Mouse (Mus musculus) CH12.LX (cell line): Measurements from ENCODE around the gene Fastkd5. TPM values are rescaled to one million over a fixed set of nuclear protein-coding genes. Genes with fewer than 3 reads are reported as not detected.

Experiments used
- DNase-seq: peaks from one replicate; pipeline ENCODE4 v3.0.0-alpha.2; 2013; ENCODE audit errors: extremely low read depth
- H3K27ac ChIP-seq: 2 replicates; pipeline ENCODE4 v1.5.1; 2012; ENCODE audit warnings: low read depth, mild to moderate bottlenecking, control low read depth, moderate library complexity; ENCODE audit not compliant: insufficient read depth
- H3K27me3 ChIP-seq: replicated peaks from 2 replicates; pipeline ENCODE3; 2012; ENCODE audit warnings: inconsistent platforms
- H3K36me3 ChIP-seq, 2 experiments: replicated peaks in 1 of 2; 2 replicates each; pipeline versions ENCODE3 to v1.6.1; 2012; ENCODE audit warnings: inconsistent platforms in 1 of 2, low read length in 1 of 2, mild to moderate bottlenecking in 1 of 2, mixed read lengths in 1 of 2, moderate library complexity in 1 of 2; ENCODE audit not compliant: control insufficient read depth in 1 of 2, insufficient read depth in 1 of 2
- H3K4me1 ChIP-seq, 2 experiments: 2 replicates each; pipeline ENCODE4 v1.6.1; 2012; ENCODE audit warnings: inconsistent platforms in 1 of 2, moderate library complexity in 1 of 2; ENCODE audit not compliant: insufficient read depth in 2 of 2, control insufficient read depth in 1 of 2
- H3K4me2 ChIP-seq: 2 replicates; pipeline ENCODE4 v1.6.1; 2012; ENCODE audit warnings: low read depth, mild to moderate bottlenecking, control low read depth; ENCODE audit not compliant: poor library complexity, insufficient read depth, severe bottlenecking
- H3K4me3 ChIP-seq, 3 experiments: fragments of 150-350 bp in 1 of 3; sonication (generic) in 1 of 3; replicated peaks in 1 of 3; 2 replicates each; pipeline versions ENCODE3 to v1.5.1; 2011 to 2012; ENCODE audit warnings: low read depth in 2 of 3, low read length in 2 of 3, mild to moderate bottlenecking in 2 of 3, moderate library complexity in 2 of 3, control low read depth in 1 of 3, improper control_type of control experiment in 1 of 3, inconsistent platforms in 1 of 3, mixed read lengths in 1 of 3; ENCODE audit not compliant: poor library complexity in 1 of 3
- H3K79me2 ChIP-seq: replicated peaks from 2 replicates; pipeline ENCODE4 v1.6.1; 2012; ENCODE audit warnings: mild to moderate bottlenecking, moderate library complexity; ENCODE audit not compliant: control insufficient read depth, poor library complexity, insufficient read depth, severe bottlenecking; ENCODE audit errors: extremely low read depth
- H3K9ac ChIP-seq: 2 replicates; pipeline ENCODE4 v1.6.1; 2012; ENCODE audit warnings: low read depth, mild to moderate bottlenecking, control low read depth, moderate library complexity; ENCODE audit not compliant: insufficient read depth
- H3K9me3 ChIP-seq: replicated peaks from 2 replicates; pipeline ENCODE3; 2012; ENCODE audit warnings: low read length, inconsistent platforms, mixed read lengths
- CHD1 ChIP-seq: IDR thresholded peaks from 2 replicates; pipeline ENCODE4 v1.6.1; 2012; ENCODE audit warnings: low read depth, low read length, improper control_type of control experiment, inconsistent platforms
- CTCF ChIP-seq, 2 experiments: IDR thresholded peaks in 1 of 2; conservative IDR thresholded peaks in 1 of 2; 2 replicates each; pipeline ENCODE4 v1.5.1; 2011 to 2012; ENCODE audit warnings: low read depth in 2 of 2, low read length in 2 of 2, improper control_type of control experiment in 1 of 2, inconsistent platforms in 1 of 2, mild to moderate bottlenecking in 1 of 2, moderate library complexity in 1 of 2
- ELF1 ChIP-seq: IDR thresholded peaks from 2 replicates; pipeline ENCODE4 v1.6.1; 2014; ENCODE audit warnings: low read depth, mild to moderate bottlenecking, inconsistent platforms, low read length, improper control_type of control experiment
- EP300 ChIP-seq: IDR thresholded peaks from 2 replicates; pipeline ENCODE4 v1.6.1; 2011; ENCODE audit warnings: low read length, improper control_type of control experiment
- GABPA ChIP-seq: IDR thresholded peaks from 2 replicates; pipeline ENCODE4 v1.6.1; 2012; ENCODE audit warnings: low read depth, low read length, improper control_type of control experiment, inconsistent platforms; ENCODE audit not compliant: insufficient replicate concordance
- MAX ChIP-seq: IDR thresholded peaks from 2 replicates; pipeline ENCODE4 v1.6.1; 2011; ENCODE audit warnings: low read length, improper control_type of control experiment
- MAZ ChIP-seq: IDR thresholded peaks from 2 replicates; pipeline ENCODE4 v1.6.1; 2012; ENCODE audit warnings: low read depth, mild to moderate bottlenecking, inconsistent platforms, low read length, improper control_type of control experiment, moderate library complexity
- MEF2A ChIP-seq: IDR thresholded peaks from 2 replicates; pipeline ENCODE4 v1.6.1; 2014; ENCODE audit warnings: low read depth, mild to moderate bottlenecking, inconsistent platforms, low read length, improper control_type of control experiment, borderline replicate concordance
- MXI1 ChIP-seq: IDR thresholded peaks from 2 replicates; pipeline ENCODE4 v1.6.1; 2011; ENCODE audit warnings: mild to moderate bottlenecking, low read depth, low read length, improper control_type of control experiment
- MYC ChIP-seq: IDR thresholded peaks from 2 replicates; pipeline ENCODE4 v1.6.1; 2011; ENCODE audit warnings: low read depth, mild to moderate bottlenecking, improper control_type of control experiment, low read length
- NELFE ChIP-seq: IDR thresholded peaks from 2 replicates; pipeline ENCODE4 v1.6.1; 2011; ENCODE audit warnings: low read depth, low read length, improper control_type of control experiment
- NRF1 ChIP-seq: IDR thresholded peaks from 2 replicates; pipeline ENCODE4 v1.6.1; 2014; ENCODE audit warnings: low read depth, mild to moderate bottlenecking, inconsistent platforms, low read length, improper control_type of control experiment, moderate library complexity
- PAX5 ChIP-seq: IDR thresholded peaks from 2 replicates; pipeline ENCODE4 v1.6.1; 2012; ENCODE audit warnings: low read length, inconsistent platforms, mixed read lengths
- POLR2AphosphoS2 ChIP-seq: IDR thresholded peaks from 2 replicates; pipeline ENCODE4 v1.6.1; 2011; ENCODE audit warnings: low read depth, low read length, improper control_type of control experiment
- RAD21 ChIP-seq: IDR thresholded peaks from 2 replicates; pipeline ENCODE4 v1.6.1; 2011; ENCODE audit warnings: low read depth, mild to moderate bottlenecking, low read length, improper control_type of control experiment, moderate library complexity
- RCOR1 ChIP-seq: conservative IDR thresholded peaks from 2 replicates; pipeline ENCODE4 v1.6.1; 2012; ENCODE audit warnings: low read depth, mild to moderate bottlenecking, inconsistent platforms, low read length, improper control_type of control experiment
- SIN3A ChIP-seq: IDR thresholded peaks from 2 replicates; pipeline ENCODE4 v1.6.1; 2012; ENCODE audit warnings: low read length, improper control_type of control experiment, inconsistent platforms
- SMC3 ChIP-seq: IDR thresholded peaks from 2 replicates; pipeline ENCODE4 v1.6.1; 2011; ENCODE audit warnings: low read depth, low read length, improper control_type of control experiment
- USF1 ChIP-seq: IDR thresholded peaks from 2 replicates; pipeline ENCODE4 v1.6.1; 2014; ENCODE audit warnings: low read depth, mild to moderate bottlenecking, inconsistent platforms, low read length, improper control_type of control experiment
- ZMIZ1 ChIP-seq: IDR thresholded peaks from 2 replicates; pipeline ENCODE4 v1.6.1; 2012; ENCODE audit warnings: low read depth, mild to moderate bottlenecking, inconsistent platforms, low read length, improper control_type of control experiment
- ZNF384 ChIP-seq: IDR thresholded peaks from 2 replicates; pipeline ENCODE4 v1.6.1; 2012; ENCODE audit warnings: low read depth, low read length, improper control_type of control experiment, inconsistent platforms
- dilution Hi-C: fragments of 300-500 bp; cut with MboI; formaldehyde crosslinking; loops from 2 replicates; pipeline ENCODE4 v1.14.3; 2020; ENCODE audit warnings: low sequenced_read_pairs; ENCODE audit not compliant: extremely low pct_unique_long_range_greater_than_20kb, extremely low pct_ligation_motif_present
- in situ Hi-C: fragments of 300-500 bp; cut with MboI; formaldehyde crosslinking; loops from 3 replicates; pipeline ENCODE4 v1.14.3; 2019; ENCODE audit warnings: low sequenced_read_pairs, low pct_ligation_motif_present, low pct_unique_long_range_greater_than_20kb, mixed read lengths
- polyA plus RNA-seq: library from polyadenylated mRNA; unstranded; fragments of >175 nt; gene quantifications from 2 replicates; pipeline ENCODE4 v1.2.1, GENCODE M21; 2012; ENCODE audit warnings: low read depth; ENCODE audit not compliant: insufficient read length
- total RNA-seq, 2 experiments: library from RNA; depleted of rRNA; stranded (reverse); fragments of 300-350 nt in 1 of 2; fragments of >200 nt in 1 of 2; gene quantifications; 2 replicates each; pipeline ENCODE4 v1.2.3; 2012 to 2014

Gene Fastkd5
- total and polyA plus RNA-seq, 3 experiments: 6.0 to 14.8 (median 9.1) TPM

DNA sequence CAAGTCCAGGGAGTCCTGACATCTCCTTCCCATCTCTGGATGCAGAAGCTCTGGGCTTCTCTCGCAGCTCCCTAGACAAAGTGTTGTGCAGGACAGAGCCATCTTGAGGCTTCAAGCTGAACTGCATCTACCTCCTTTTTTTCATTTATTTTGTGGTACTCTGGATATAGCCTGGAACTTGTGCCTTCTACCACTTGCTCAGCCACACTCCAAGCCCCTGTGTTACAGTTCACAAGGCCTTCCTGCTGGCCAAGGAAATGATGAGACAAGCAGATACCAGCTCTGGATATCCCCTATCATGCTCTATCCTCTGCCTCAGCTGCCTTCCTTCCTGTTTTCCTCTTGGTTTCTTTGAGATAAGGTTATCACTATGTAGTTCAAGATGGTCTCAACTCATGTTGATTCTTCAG is 32.2 kb downstream of the Fastkd5 start:
- Histone ChIP-seq H3K79me2 (no peaks in the 10 kb centered on the region), H3K9me3 (no peaks in the 10 kb centered on the region), H3K27ac (no peak overlapping the region), H3K4me2 (no peak overlapping the region), H3K36me3 (peaks cover 62 to 84% of the 10 kb centered on the region in 2 experiments), H3K9ac (no peak overlapping the region), H3K4me3 (no peak overlapping the region), H3K4me1 (no peaks in the 10 kb centered on the region), H3K27me3 (no peaks in the 10 kb centered on the region)
- no peak for TF ChIP-seq NELFE
- TF ChIP-seq ZMIZ1: no peak
- no peak for TF ChIP-seq PAX5
- TF ChIP-seq SMC3: peak; percentile 52
- no peak for TF ChIP-seq CHD1
- peak; percentile 44 for TF ChIP-seq RAD21
- no peak for TF ChIP-seq MYC
- TF ChIP-seq GABPA: no peak
- no peak for TF ChIP-seq SIN3A
- no peak for TF ChIP-seq RCOR1
- TF ChIP-seq ELF1: no peak
- no peak for TF ChIP-seq MEF2A
- peak; percentile 35 to 67; a peak in 3 of 4 replicates for TF ChIP-seq CTCF (conservative IDR thresholded peaks at IDR 0.05 in 1 of 2, IDR thresholded peaks at IDR 0.05 in 1 of 2; ENCODE audit: low read depth in 2 of 2, low read length in 2 of 2)
- TF ChIP-seq NRF1: no peak
- no peak for TF ChIP-seq MAX
- TF ChIP-seq EP300: no peak
- no peak for TF ChIP-seq MAZ
- TF ChIP-seq USF1: no peak
- peak; percentile 27; the same call in 1 of the 2 replicates for TF ChIP-seq ZNF384
- peak; percentile 34 for DNase-seq
- in situ Hi-C loops (loop anchor here (10.0 kb wide), 1 partner anchor 167 kb away; no protein-coding TSS in a partner anchor), dilution Hi-C loops (no loop called here)

DNA sequence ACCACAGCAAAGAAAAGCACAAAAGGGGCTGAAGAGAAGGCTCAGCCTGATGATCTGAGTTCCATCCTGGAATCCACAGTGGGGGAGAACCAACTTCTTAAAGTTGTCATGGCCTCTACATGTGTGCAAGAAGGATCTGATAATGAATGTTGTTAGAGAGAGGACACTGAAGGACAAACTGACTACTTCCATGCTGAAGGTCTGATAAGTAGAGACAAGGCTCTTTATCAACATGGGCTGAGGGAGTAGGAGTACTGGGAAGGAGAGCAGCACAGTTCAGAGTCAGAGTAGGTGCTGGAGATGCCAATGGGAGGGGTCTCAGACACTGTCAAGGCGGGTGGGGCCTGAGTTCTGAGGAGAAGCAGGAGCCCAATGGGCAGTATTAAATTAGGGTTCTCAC is 34.2 kb downstream of the Fastkd5 start:
- in situ Hi-C loops: loop anchor here (10.0 kb wide), 1 partner anchor 169 kb away; no protein-coding TSS in a partner anchor
- H3K9ac ChIP-seq: no peak overlapping the region
- H3K4me2 ChIP-seq: no peak overlapping the region
- H3K36me3 ChIP-seq: peaks cover 67 to 90% of the 10 kb centered on the region in 2 experiments
- no peaks in the 10 kb centered on the region for H3K79me2 ChIP-seq
- H3K27me3 ChIP-seq: no peaks in the 10 kb centered on the region
- H3K27ac ChIP-seq: no peak overlapping the region
- no peak overlapping the region for H3K4me3 ChIP-seq
- no peak for DNase-seq
- no peaks in the 10 kb centered on the region for H3K4me1 ChIP-seq
- TF ChIP-seq POLR2AphosphoS2 (no peak), MXI1 (no peak)
- TF ChIP-seq, all 38 proteins: peak for 0
- dilution Hi-C loops: no loop called here
- no peaks in the 10 kb centered on the region for H3K9me3 ChIP-seq
